In the genomic region with DNA sequence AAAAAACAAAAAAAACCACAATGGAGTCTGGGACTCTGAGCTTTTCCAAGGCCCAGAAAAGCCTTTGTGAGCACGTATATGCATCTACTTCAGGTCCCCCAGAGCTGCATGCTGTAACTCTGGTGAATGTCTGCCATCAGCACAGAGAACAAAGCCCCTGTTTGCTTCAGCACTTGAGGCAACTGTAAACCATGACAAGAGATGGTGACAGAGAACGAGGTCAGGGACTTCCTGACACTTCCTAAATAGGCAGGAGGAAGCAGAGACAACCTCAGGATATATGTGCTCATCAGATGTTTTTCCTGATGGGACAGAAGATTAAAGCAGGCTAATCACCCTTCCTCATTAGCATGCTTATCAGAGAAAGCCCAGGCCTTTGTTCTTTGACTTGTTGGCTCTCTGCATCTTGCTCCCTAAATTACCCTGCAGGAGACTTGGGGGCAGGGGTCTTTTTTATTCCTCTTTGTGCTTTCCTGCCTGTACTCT, we compare ENCODE assay signal across 14 mouse cellular contexts. TPM values are rescaled to one million over a fixed set of nuclear protein-coding genes. Genes with fewer than 3 reads are reported as not detected.
DNase-seq lines count a peak whose midpoint lies in the region; ATAC-seq and TF ChIP-seq lines count a peak whose summit lies in the region.
"Had no signal": no experiment of that assay in that cellular context is flagged by ENCODE, and none has a peak within 500 bp of the region (broad histone marks: within the 10 kb centered on the region; RNA-seq: fewer than 3 reads in every experiment).

No protein-coding gene starts in this region.

- no peaks in the 10 kb centered on the region for H3K4me1 ChIP-seq in lung, embryonic 14.5 days (ENCODE audit: insufficient read depth)
- peaks cover 7% of the 10 kb centered on the region for H3K4me1 ChIP-seq in hindbrain, embryonic 12.5 days
- H3K4me1 ChIP-seq in neural tube, embryonic 13.5 days (replicated peaks) = peaks cover 5% of the 10 kb centered on the region; the same call in 1 of the 2 replicates

- DNase-seq in lung, embryonic 14.5 days = peak; percentile 32
- no peak for DNase-seq in lung, adult 18-20 months
- DNase-seq in embryo, embryonic 10.5 days (ENCODE audit: low spot score) = peak; percentile 37
- DNase-seq in layer of hippocampus, adult 2 months (ENCODE audit: low spot score in 2 of 2) = no peak
- no peak for DNase-seq in cerebellum, postnatal 14 days
- DNase-seq: adrenal gland, adult 8-10 months; kidney, postnatal 25 days; layer of hippocampus, postnatal 36 days; thymus, postnatal 4 days had no signal

- WGBS in lung, embryonic 14.5 days = 8% methylated on average over 2 of the region's 2 CpGs
- 10% methylated on average over 2 of the region's 2 CpGs for WGBS in hindbrain, embryonic 12.5 days
- WGBS in neural tube, embryonic 13.5 days = 9% methylated on average over 2 of the region's 2 CpGs

- TF ChIP-seq CTCF in lung, embryonic 14.5 days (IDR thresholded peaks at IDR 0.05; ENCODE audit: low read depth) = no peak
- TF ChIP-seq CTCF in layer of hippocampus, adult 2 months (conservative IDR thresholded peaks at IDR 0.05) = no peak

- H3K4me3 ChIP-seq in lung, embryonic 14.5 days (ENCODE audit: low read depth, low read length) = no peak overlapping the region
- no peak overlapping the region for H3K4me3 ChIP-seq in hindbrain, embryonic 12.5 days
- H3K4me3 ChIP-seq in neural tube, embryonic 13.5 days = no peak overlapping the region
- no peak overlapping the region for H3K4me3 ChIP-seq in layer of hippocampus, adult 2 months
- H3K4me3 ChIP-seq: heart, embryonic 13.5 days had no signal

- no peak overlapping the region for H3K9ac ChIP-seq in lung, embryonic 14.5 days
- H3K9ac ChIP-seq in hindbrain, embryonic 12.5 days = no peak overlapping the region
- no peak overlapping the region for H3K9ac ChIP-seq in neural tube, embryonic 13.5 days
- H3K9ac ChIP-seq: heart, embryonic 13.5 days had no signal

- no peak overlapping the region for H3K4me2 ChIP-seq in lung, embryonic 14.5 days
- H3K4me2 ChIP-seq in hindbrain, embryonic 12.5 days (replicated peaks) = no peak overlapping the region
- H3K4me2 ChIP-seq in neural tube, embryonic 13.5 days = no peak overlapping the region
- H3K4me2 ChIP-seq: heart, embryonic 13.5 days had no signal

- no peaks in the 10 kb centered on the region for H3K9me3 ChIP-seq in lung, embryonic 14.5 days (ENCODE audit: low read depth, low read length)
- no peaks in the 10 kb centered on the region for H3K9me3 ChIP-seq in hindbrain, embryonic 12.5 days (replicated peaks)
- H3K9me3 ChIP-seq in neural tube, embryonic 13.5 days = no peaks in the 10 kb centered on the region
- H3K9me3 ChIP-seq: heart, embryonic 13.5 days had no signal

- H3K36me3 ChIP-seq in lung, embryonic 14.5 days (ENCODE audit: insufficient read depth) = no peaks in the 10 kb centered on the region
- no peaks in the 10 kb centered on the region for H3K36me3 ChIP-seq in hindbrain, embryonic 12.5 days
- H3K36me3 ChIP-seq in neural tube, embryonic 13.5 days = no peaks in the 10 kb centered on the region
- H3K36me3 ChIP-seq: heart, embryonic 13.5 days had no signal

- no peaks in the 10 kb centered on the region for H3K27me3 ChIP-seq in lung, embryonic 14.5 days (ENCODE audit: insufficient read depth, low read length)
- no peaks in the 10 kb centered on the region for H3K27me3 ChIP-seq in hindbrain, embryonic 12.5 days
- H3K27me3 ChIP-seq in neural tube, embryonic 13.5 days = no peaks in the 10 kb centered on the region
- H3K27me3 ChIP-seq: heart, embryonic 13.5 days had no signal

- ATAC-seq in lung, embryonic 14.5 days (ENCODE audit: insufficient read depth) = peak; percentile 47; the same call in 1 of the 2 replicates
- peak; percentile 56; the same call in 1 of the 2 replicates for ATAC-seq in hindbrain, embryonic 12.5 days (ENCODE audit: low FRiP score)
- peak; percentile 40; the same call in 1 of the 2 replicates for ATAC-seq in neural tube, embryonic 13.5 days (ENCODE audit: low read depth)
- ATAC-seq: CD4-positive, CD25-positive, alpha-beta regulatory T cell, adult 4 months had no signal

- H3K27ac ChIP-seq in lung, embryonic 14.5 days (ENCODE audit: low read depth) = no peak overlapping the region
- no peak overlapping the region for H3K27ac ChIP-seq in hindbrain, embryonic 12.5 days
- H3K27ac ChIP-seq in neural tube, embryonic 13.5 days (replicated peaks) = no peak overlapping the region
- no peak overlapping the region for H3K27ac ChIP-seq in layer of hippocampus, adult 2 months
- H3K27ac ChIP-seq: heart, embryonic 13.5 days had no signal

RNA-seq across cellular contexts. Expression of a gene that starts 19.6 kb away (rescaled TPM):
- polyA plus RNA-seq in lung, embryonic 14.5 days (2014; fragmentation: Nextera tagmentation; extraction: Ambion mirVana) = 0.09 and 0.11 TPM in 2 replicates
- polyA plus RNA-seq in hindbrain, embryonic 12.5 days (2016; fragmentation: Nextera tagmentation; extraction: Ambion mirVana) = 0.08 and 0.13 TPM in 2 replicates
- not detected in 2 replicates for polyA plus RNA-seq in neural tube, embryonic 13.5 days (2015; fragmentation: Nextera tagmentation; extraction: Ambion mirVana)
- not detected for total RNA-seq in layer of hippocampus, adult 2 months (2021)
- total RNA-seq: adrenal gland, adult 8-10 months; layer of hippocampus, postnatal 36 days; megakaryocyte-erythroid progenitor cell, adult 5-6 weeks had no signal
- polyA plus RNA-seq: CD4-positive, CD25-positive, alpha-beta regulatory T cell, adult 4 months had no signal

Comparison
In these comparisons a context has a peak if more than half of its experiments do, and no peak if none do; other contexts are left out.
1. DNase-seq: peak in lung, embryonic 14.5 days (single experiment) and embryo, embryonic 10.5 days (single experiment); none in lung, adult 18-20 months (0 of 2), layer of hippocampus, adult 2 months (0 of 2) and cerebellum, postnatal 14 days (0 of 2).
2. Peak in every context shown above with its lines, with median percentiles within 50 percentile points of each other: ATAC-seq.